Mouse (Mus musculus) embryonic facial prominence, embryonic 10.5 days (tissue): ENCODE results near the gene Nsun5. TPM values are rescaled to one million over a fixed set of nuclear protein-coding genes. Genes with fewer than 3 reads are reported as not detected.

Experiments
- DNase-seq: peaks from one replicate; pipeline ENCODE4 v3.0.0-alpha.2; 2017; ENCODE audit warnings: low spot score
- H3K27ac ChIP-seq: fragments of 300-500 bp; sonication (generic); replicated peaks from 2 replicates; pipeline ENCODE4 v1.5.1; 2016; ENCODE audit warnings: mild to moderate bottlenecking
- H3K27me3 ChIP-seq: fragments of 300-500 bp; sonication (generic); replicated peaks from 2 replicates; pipeline ENCODE4 v1.6.1; 2016; ENCODE audit warnings: low read depth, mild to moderate bottlenecking; ENCODE audit not compliant: poor library complexity, severe bottlenecking
- H3K36me3 ChIP-seq: fragments of 300-500 bp; sonication (generic); replicated peaks from 2 replicates; pipeline ENCODE4 v1.6.1; 2016; ENCODE audit warnings: mild to moderate bottlenecking, moderate library complexity
- H3K4me1 ChIP-seq: fragments of 300-500 bp; sonication (generic); 2 replicates; pipeline ENCODE4 v1.6.1; 2016
- H3K4me3 ChIP-seq: fragments of 300-500 bp; sonication (generic); 2 replicates; pipeline ENCODE4 v1.5.1; 2016; ENCODE audit warnings: mild to moderate bottlenecking, moderate library complexity
- H3K9me3 ChIP-seq: fragments of 300-500 bp; sonication (generic); 2 replicates; pipeline ENCODE4 v1.6.1; 2016; ENCODE audit warnings: mild to moderate bottlenecking
- WGBS: fragments of 180-500 bp; shearing (Covaris S2); methylation state at CpG from one replicate; pipeline ENCODE4 v1.1.7; 2016; 5-methylcytosine and 5-hydroxymethylcytosine counted together
- polyA plus RNA-seq: library from polyadenylated mRNA; unstranded; fragments of >200 nt; fragmentation: Nextera tagmentation; extraction: Ambion mirVana; gene quantifications from 2 replicates; pipeline ENCODE4 v1.2.1, GENCODE M21; 2016

Nsun5 gene
- polyA plus RNA-seq, 1 experiment from 2014 or later, result 48.0 TPM

- 79% methylated on average over 2 of the region's 2 CpGs for WGBS
- Histone ChIP-seq H3K36me3 (peaks cover 100% of the 10 kb centered on the region), H3K4me3 (no peak overlapping the region), H3K9me3 (no peaks in the 10 kb centered on the region), H3K27me3 (no peaks in the 10 kb centered on the region), H3K27ac (no peak overlapping the region), H3K4me1 (no peaks in the 10 kb centered on the region)
- DNase-seq, result no peak
Measured at GRCm38 (mm10) chr5:135376341-135376740, 6.6 kb downstream of the Nsun5 start.

- H3K36me3 ChIP-seq, result peaks cover 100% of the 10 kb centered on the region
- no peaks in the 10 kb centered on the region for H3K9me3 ChIP-seq
- H3K27ac ChIP-seq, result no peak overlapping the region
- no peaks in the 10 kb centered on the region for H3K4me1 ChIP-seq
- H3K4me3 ChIP-seq, result no peak overlapping the region
- DNase-seq, result no peak
- H3K27me3 ChIP-seq, result no peaks in the 10 kb centered on the region
- 92% methylated on average over 4 of the region's 4 CpGs for WGBS
Measured at GRCm38 (mm10) chr5:135380681-135381080, 10.9 kb downstream of the Nsun5 start.

GRCm38 (mm10) chr5:135381356-135381925 is 11.7 kb downstream of the Nsun5 start:
- 92% methylated on average over 10 of the region's 10 CpGs for WGBS
- peaks cover 99% of the 10 kb centered on the region for H3K36me3 ChIP-seq
- no peak for DNase-seq
- H3K9me3 ChIP-seq, result no peaks in the 10 kb centered on the region
- no peak overlapping the region for H3K4me3 ChIP-seq
- no peaks in the 10 kb centered on the region for H3K4me1 ChIP-seq
- no peak overlapping the region for H3K27ac ChIP-seq
- no peaks in the 10 kb centered on the region for H3K27me3 ChIP-seq

GRCm38 (mm10) chr5:135382746-135383145 is 13.0 kb downstream of the Nsun5 start:
- Histone ChIP-seq H3K36me3 (peaks cover 99% of the 10 kb centered on the region), H3K4me1 (no peaks in the 10 kb centered on the region), H3K4me3 (no peak overlapping the region), H3K27me3 (no peaks in the 10 kb centered on the region), H3K9me3 (no peaks in the 10 kb centered on the region), H3K27ac (no peak overlapping the region)
- no peak for DNase-seq
- 91% methylated on average over 7 of the region's 7 CpGs for WGBS

- WGBS, result 91% methylated on average over 10 of the region's 10 CpGs
- no peak for DNase-seq
- peaks cover 99% of the 10 kb centered on the region for H3K36me3 ChIP-seq
Measured at GRCm38 (mm10) chr5:135383771-135384170, 14.0 kb downstream of the Nsun5 start.

GRCm38 (mm10) chr5:135394004-135394823 is 24.5 kb downstream of the Nsun5 start, which contains the start of gene Pom121:
Gene Pom121 (minus strand): TSS chr5:135394546.
- peak within 1 kb of the TSS; percentile 99 for H3K4me3 ChIP-seq
- peaks cover 36% of the 10 kb centered on the region for H3K36me3 ChIP-seq
- H3K9me3 ChIP-seq, result no peaks in the 10 kb centered on the region
- H3K4me1 ChIP-seq, result peaks cover 17% of the 10 kb centered on the region
- no peaks in the 10 kb centered on the region for H3K27me3 ChIP-seq
- peak within 1 kb of the TSS; percentile 97 for H3K27ac ChIP-seq
- WGBS, result under 1% methylated on average over 110 of the region's 110 CpGs
- peak; percentile 91 for DNase-seq

More at GRCm38 (mm10) chr5:135383771-135384170, 14.0 kb downstream of the Nsun5 start:
- H3K4me3 ChIP-seq, result no peak overlapping the region
- no peaks in the 10 kb centered on the region for H3K4me1 ChIP-seq
- no peaks in the 10 kb centered on the region for H3K27me3 ChIP-seq
- no peaks in the 10 kb centered on the region for H3K9me3 ChIP-seq
- no peak overlapping the region for H3K27ac ChIP-seq

GRCm38 (mm10) chr5:135395826-135396225 is 26.1 kb downstream of the Nsun5 start:
- Histone ChIP-seq H3K36me3 (peaks cover 20% of the 10 kb centered on the region), H3K27me3 (no peaks in the 10 kb centered on the region; the same call in 1 of the 2 replicates), H3K27ac (no peak overlapping the region), H3K9me3 (no peaks in the 10 kb centered on the region), H3K4me3 (no peak overlapping the region), H3K4me1 (peaks cover 17% of the 10 kb centered on the region)
- 49% methylated on average over 5 of the region's 5 CpGs for WGBS
- peak; percentile 48 for DNase-seq

- Histone ChIP-seq H3K27ac (no peak overlapping the region), H3K27me3 (no peaks in the 10 kb centered on the region; the same call in 1 of the 2 replicates), H3K36me3 (no peaks in the 10 kb centered on the region), H3K4me3 (no peak overlapping the region), H3K4me1 (peaks cover 4% of the 10 kb centered on the region; the same call in 1 of the 2 replicates), H3K9me3 (no peaks in the 10 kb centered on the region)
- DNase-seq, result no peak
- 72% methylated on average over 6 of the region's 6 CpGs for whole genome bisulfite sequencing
Measured at GRCm38 (mm10) chr5:135399382-135399781, 29.6 kb downstream of the Nsun5 start.

GRCm38 (mm10) chr5:135400244-135400643 is 30.5 kb downstream of the Nsun5 start:
- WGBS, result 10% methylated on average over 2 of the region's 2 CpGs
- H3K36me3 ChIP-seq, result no peaks in the 10 kb centered on the region
- no peak overlapping the region for H3K4me3 ChIP-seq
- no peak overlapping the region for H3K27ac ChIP-seq
- H3K9me3 ChIP-seq, result no peaks in the 10 kb centered on the region
- no peaks in the 10 kb centered on the region; the same call in 1 of the 2 replicates for H3K27me3 ChIP-seq
- H3K4me1 ChIP-seq, result 0 out of 2 replicates have a peak, but pooled peaks cover 5% of the 10 kb centered on the region
- DNase-seq, result peak; percentile 82

GRCm38 (mm10) chr5:135404623-135405022 is 34.9 kb downstream of the Nsun5 start:
- no peak overlapping the region for H3K4me3 ChIP-seq
- H3K4me1 ChIP-seq, result 0 out of 2 replicates have a peak, but pooled peaks cover 5% of the 10 kb centered on the region
- no peak overlapping the region for H3K27ac ChIP-seq
- DNase-seq, result peak; percentile 61
- WGBS, result 36% methylated on average over 20 of the region's 20 CpGs
- no peaks in the 10 kb centered on the region; the same call in 1 of the 2 replicates for H3K27me3 ChIP-seq
- peaks cover 9% of the 10 kb centered on the region for H3K36me3 ChIP-seq
- no peaks in the 10 kb centered on the region for H3K9me3 ChIP-seq

GRCm38 (mm10) chr5:135405437-135405836 is 35.7 kb downstream of the Nsun5 start:
- peaks cover 17% of the 10 kb centered on the region for H3K36me3 ChIP-seq
- no peaks in the 10 kb centered on the region for H3K9me3 ChIP-seq
- no peak overlapping the region for H3K27ac ChIP-seq
- no peaks in the 10 kb centered on the region for H3K27me3 ChIP-seq
- DNase-seq, result no peak
- 0 out of 2 replicates have a peak, but pooled peaks cover 5% of the 10 kb centered on the region for H3K4me1 ChIP-seq
- no peak overlapping the region for H3K4me3 ChIP-seq
- 80% methylated on average over 9 of the region's 9 CpGs for WGBS

- no peaks in the 10 kb centered on the region for H3K9me3 ChIP-seq
- no peak overlapping the region for H3K27ac ChIP-seq
- WGBS, result 90% methylated on average over 4 of the region's 4 CpGs
- no peaks in the 10 kb centered on the region for H3K27me3 ChIP-seq
- H3K4me3 ChIP-seq, result no peak overlapping the region
- no peak for DNase-seq
- peaks cover 41% of the 10 kb centered on the region for H3K36me3 ChIP-seq
- 0 out of 2 replicates have a peak, but pooled peaks cover 5% of the 10 kb centered on the region for H3K4me1 ChIP-seq
Measured at GRCm38 (mm10) chr5:135408114-135408513, 38.4 kb downstream of the Nsun5 start.
